Mouse (Mus musculus) E14TG2a.4 (cell line): ENCODE results near the gene Lrrc61.

Source experiments
- H3K27me3 ChIP-seq: 2 replicates; pipeline ENCODE4 v1.6.1; 2014; ENCODE audit warnings: low read length, control low read depth; ENCODE audit not compliant: insufficient read depth
- H3K36me3 ChIP-seq: 2 replicates; pipeline ENCODE4 v1.6.1; 2014; ENCODE audit warnings: low read length, control low read depth; ENCODE audit not compliant: insufficient read depth
- H3K4me1 ChIP-seq: replicated peaks from 2 replicates; pipeline ENCODE4 v1.6.1; 2014; ENCODE audit warnings: low read depth, low read length, control low read depth
- H3K4me3 ChIP-seq: replicated peaks from 2 replicates; pipeline ENCODE4 v1.5.1; 2014; ENCODE audit warnings: mild to moderate bottlenecking, low read length
- H3K9me3 ChIP-seq: 2 replicates; pipeline ENCODE4 v1.6.1; 2014; ENCODE audit warnings: low read length, control low read depth
- CTCF ChIP-seq: conservative IDR thresholded peaks from 2 replicates; pipeline ENCODE4 v1.5.1; 2014; ENCODE audit warnings: low read length
- NANOG ChIP-seq: IDR thresholded peaks from 2 replicates; pipeline ENCODE4 v1.6.1; 2014; ENCODE audit warnings: borderline replicate concordance, low read length, mixed read lengths
- POU5F1 ChIP-seq: IDR thresholded peaks from 2 replicates; pipeline ENCODE4 v1.6.1; 2014; ENCODE audit warnings: low read length, borderline replicate concordance

Gene Lrrc61

GRCm38 (mm10) chr6:48591871-48592270, 37.3 kb downstream of the Lrrc61 start:
- peaks cover 29% of the 10 kb centered on the region for H3K4me1 ChIP-seq
- TF ChIP-seq POU5F1 (no peak), NANOG (no peak), CTCF (no peak)
- no peak overlapping the region for H3K4me3 ChIP-seq
- H3K27me3 ChIP-seq, result peaks cover 66% of the 10 kb centered on the region
- H3K9me3 ChIP-seq, result no peaks in the 10 kb centered on the region
- H3K36me3 ChIP-seq, result no peaks in the 10 kb centered on the region

GRCm38 (mm10) chr6:48593158-48594042, 38.8 kb downstream of the Lrrc61 start, which contains the start of the genes Repin1 and Gm44965:
Repin1 (plus strand) TSS chr6:48593883.
Gm44965 (plus strand) TSS chr6:48593941.
- Histone ChIP-seq H3K4me1 (peaks cover 39% of the 10 kb centered on the region), H3K36me3 (no peaks in the 10 kb centered on the region), H3K27me3 (peaks cover 81% of the 10 kb centered on the region), H3K9me3 (no peaks in the 10 kb centered on the region), H3K4me3 (peak within 1 kb of the TSS; percentile 82)
- TF ChIP-seq CTCF (no peak), NANOG (no peak), POU5F1 (no peak)

- TF ChIP-seq POU5F1 (no peak), CTCF (no peak), NANOG (no peak)
- peaks cover 39% of the 10 kb centered on the region for H3K4me1 ChIP-seq
- peaks cover 89% of the 10 kb centered on the region for H3K27me3 ChIP-seq
- H3K9me3 ChIP-seq, result no peaks in the 10 kb centered on the region
- H3K36me3 ChIP-seq, result peaks cover 4% of the 10 kb centered on the region; the same call in 1 of the 2 replicates
- peak overlapping the region; percentile 82 for H3K4me3 ChIP-seq
These were observed 39.6 kb downstream of the Lrrc61 start for GRCm38 (mm10) chr6:48594043-48594738.

- Histone ChIP-seq H3K36me3 (peaks cover 9% of the 10 kb centered on the region; the same call in 1 of the 2 replicates), H3K4me3 (peak overlapping the region; percentile 82), H3K27me3 (peaks cover 94% of the 10 kb centered on the region), H3K4me1 (peaks cover 39% of the 10 kb centered on the region), H3K9me3 (no peaks in the 10 kb centered on the region)
- no peak for TF ChIP-seq NANOG
- no peak for TF ChIP-seq CTCF
- no peak for TF ChIP-seq POU5F1
These were observed 40.7 kb downstream of the Lrrc61 start for GRCm38 (mm10) chr6:48595278-48595677.

GRCm38 (mm10) chr6:48596545-48597232, 42.1 kb downstream of the Lrrc61 start:
- Histone ChIP-seq H3K27me3 (peaks cover 95% of the 10 kb centered on the region), H3K9me3 (no peaks in the 10 kb centered on the region), H3K36me3 (peaks cover 9% of the 10 kb centered on the region; the same call in 1 of the 2 replicates), H3K4me1 (peaks cover 48% of the 10 kb centered on the region), H3K4me3 (peak overlapping the region; percentile 72)
- TF ChIP-seq NANOG (no peak), POU5F1 (no peak), CTCF (no peak)

GRCm38 (mm10) chr6:48597233-48597625, 42.6 kb downstream of the Lrrc61 start:
- peaks cover 9% of the 10 kb centered on the region; the same call in 1 of the 2 replicates for H3K36me3 ChIP-seq
- TF ChIP-seq NANOG, result no peak
- TF ChIP-seq CTCF, result no peak
- TF ChIP-seq POU5F1, result no peak
- peaks cover 51% of the 10 kb centered on the region for H3K4me1 ChIP-seq
- no peaks in the 10 kb centered on the region for H3K9me3 ChIP-seq
- H3K4me3 ChIP-seq, result peak overlapping the region; percentile 72
- H3K27me3 ChIP-seq, result peaks cover 91% of the 10 kb centered on the region

GRCm38 (mm10) chr6:48600594-48600993, 46.0 kb downstream of the Lrrc61 start:
- TF ChIP-seq CTCF (no peak), POU5F1 (no peak), NANOG (no peak)
- Histone ChIP-seq H3K36me3 (peaks cover 9% of the 10 kb centered on the region; the same call in 1 of the 2 replicates), H3K4me1 (peaks cover 41% of the 10 kb centered on the region), H3K9me3 (no peaks in the 10 kb centered on the region), H3K4me3 (no peak overlapping the region), H3K27me3 (peaks cover 73% of the 10 kb centered on the region)
